Mouse (Mus musculus) midbrain, embryonic 15.5 days (tissue): ENCODE results near the gene Il4ra. TPM values are rescaled to one million over a fixed set of nuclear protein-coding genes. Genes with fewer than 3 reads are reported as not detected.

Source experiments
- ATAC-seq: fragments of 200-750 bp; cut with Nextera tagmentation; replicated peaks from 2 replicates; pipeline ENCODE4 v1.8.0; 2017; ENCODE audit warnings: moderate TSS enrichment
- H3K27ac ChIP-seq: fragments of 300-500 bp; sonication (generic); 2 replicates; pipeline ENCODE4 v1.5.1; 2015; ENCODE audit warnings: mild to moderate bottlenecking, inconsistent platforms
- H3K27me3 ChIP-seq: fragments of 300-500 bp; sonication (generic); replicated peaks from 2 replicates; pipeline ENCODE4 v1.6.1; 2015; ENCODE audit warnings: inconsistent platforms
- H3K36me3 ChIP-seq: fragments of 300-500 bp; sonication (generic); replicated peaks from 2 replicates; pipeline ENCODE4 v1.6.1; 2015; ENCODE audit warnings: inconsistent platforms
- H3K4me1 ChIP-seq: fragments of 300-500 bp; sonication (generic); 2 replicates; pipeline ENCODE4 v1.6.1; 2015; ENCODE audit warnings: inconsistent platforms
- H3K4me2 ChIP-seq: fragments of 300-500 bp; sonication (generic); 2 replicates; pipeline ENCODE4 v1.6.1; 2015; ENCODE audit warnings: inconsistent platforms, mild to moderate bottlenecking, moderate library complexity
- H3K4me3 ChIP-seq: fragments of 300-500 bp; sonication (generic); 2 replicates; pipeline ENCODE4 v1.5.1; 2015; ENCODE audit warnings: mild to moderate bottlenecking, inconsistent platforms
- H3K9ac ChIP-seq: fragments of 300-500 bp; sonication (generic); 2 replicates; pipeline ENCODE4 v1.6.1; 2015; ENCODE audit warnings: mild to moderate bottlenecking, inconsistent platforms
- H3K9me3 ChIP-seq: fragments of 300-500 bp; sonication (generic); 2 replicates; pipeline ENCODE4 v1.6.1; 2016; ENCODE audit warnings: inconsistent platforms
- WGBS: fragments of 180-500 bp; shearing (Covaris S2); methylation state at CpG from one replicate; pipeline ENCODE4 v1.1.7; 2015; ENCODE audit warnings: mixed read lengths; 5-methylcytosine and 5-hydroxymethylcytosine counted together
- polyA plus RNA-seq: library from polyadenylated mRNA; unstranded; fragments of >200 nt; fragmentation: Nextera tagmentation; extraction: Ambion mirVana; gene quantifications from 2 replicates; pipeline ENCODE4 v1.2.1, GENCODE M21; 2015

The Il4ra gene
- polyA plus RNA-seq, 1 experiment from 2014 or later = 5.4 TPM

- no peaks in the 10 kb centered on the region for H3K36me3 ChIP-seq
- H3K9me3 ChIP-seq = no peaks in the 10 kb centered on the region
- no peak overlapping the region for H3K4me2 ChIP-seq
- H3K27ac ChIP-seq = no peak overlapping the region
- H3K27me3 ChIP-seq = no peaks in the 10 kb centered on the region
- 90% methylated on average over 9 of the region's 9 CpGs for WGBS
- no peak overlapping the region for H3K4me3 ChIP-seq
- no peak overlapping the region for H3K9ac ChIP-seq
- no peaks in the 10 kb centered on the region for H3K4me1 ChIP-seq
- no peak for ATAC-seq
Measured at GRCm38 (mm10) chr7:125597083-125597482, 45.2 kb downstream of the Il4ra start.

DNA sequence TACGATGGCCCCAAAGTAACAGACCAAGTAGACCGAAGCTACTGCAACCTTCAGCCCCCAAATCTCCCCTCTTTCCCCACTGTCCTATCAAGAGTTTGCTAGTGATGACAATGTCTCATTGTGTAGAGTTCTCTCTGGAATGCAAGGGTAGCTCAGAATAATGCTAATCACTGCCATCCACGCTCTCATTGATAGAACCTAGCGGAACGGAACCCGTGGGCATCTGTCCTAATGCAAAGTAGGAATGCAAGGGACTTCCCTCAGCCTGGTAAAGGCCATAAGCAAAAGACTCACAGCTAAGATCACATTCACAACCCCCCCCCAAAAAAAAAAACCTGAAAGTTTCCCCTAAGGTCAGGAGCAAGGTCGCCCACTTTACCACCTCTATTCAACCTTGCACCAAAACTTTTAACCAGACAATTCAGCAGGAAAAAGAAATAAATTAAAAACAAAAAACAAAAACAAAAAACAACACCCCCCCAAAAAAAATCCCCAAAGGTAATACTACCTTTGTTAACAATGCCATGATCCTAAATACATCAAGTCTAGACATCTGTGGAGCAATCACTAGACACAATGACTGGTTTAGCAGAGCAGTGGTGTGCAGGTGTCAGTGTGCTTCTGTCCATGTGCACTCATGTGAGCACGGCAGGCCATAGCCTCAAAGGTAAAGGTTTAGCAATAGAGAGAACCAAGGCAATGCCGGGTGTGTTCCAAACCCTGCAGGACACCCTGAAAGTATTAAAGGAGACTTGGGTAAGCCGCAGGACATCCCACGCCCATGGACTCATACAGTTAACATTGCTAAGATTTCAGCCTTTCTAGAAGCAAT is 45.8 kb downstream of the Il4ra start:
- Histone ChIP-seq H3K36me3 (no peaks in the 10 kb centered on the region), H3K4me2 (no peak overlapping the region), H3K27ac (no peak overlapping the region), H3K9ac (no peak overlapping the region), H3K4me3 (no peak overlapping the region), H3K9me3 (no peaks in the 10 kb centered on the region), H3K27me3 (no peaks in the 10 kb centered on the region), H3K4me1 (no peaks in the 10 kb centered on the region)
- 80% methylated on average over 11 of the region's 11 CpGs for WGBS
- ATAC-seq = no peak

DNA sequence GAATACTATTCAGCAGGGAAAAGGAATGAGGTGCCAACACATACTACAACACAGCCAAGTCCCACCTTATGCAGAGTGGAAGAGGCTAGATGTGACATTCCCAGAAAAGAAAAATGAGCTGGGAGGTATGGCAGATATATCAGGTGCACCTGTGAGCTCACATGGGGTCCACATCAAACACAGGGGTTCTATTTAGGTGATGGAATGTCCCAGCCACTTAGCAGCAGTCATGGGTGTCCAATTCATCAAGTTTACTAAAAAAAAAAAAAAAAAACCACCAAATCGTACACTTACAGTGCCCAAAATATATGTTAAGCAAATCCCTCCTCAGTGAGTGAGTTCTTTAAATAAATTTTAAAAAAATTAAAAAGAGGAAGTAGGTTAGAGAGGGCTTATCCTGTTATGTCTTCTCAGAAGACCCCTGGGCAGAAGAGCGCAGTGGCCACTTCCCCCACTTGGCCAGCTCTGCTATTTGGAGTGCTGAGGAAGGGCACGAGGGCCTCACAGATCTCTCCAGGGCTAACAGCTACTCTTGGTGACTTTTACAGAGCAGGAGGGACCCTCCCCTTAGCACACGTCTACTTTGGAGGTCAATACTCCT is 47.6 kb downstream of the Il4ra start:
- no peak overlapping the region for H3K4me3 ChIP-seq
- ATAC-seq = no peak
- H3K4me2 ChIP-seq = no peak overlapping the region
- no peak overlapping the region for H3K9ac ChIP-seq
- 69% methylated on average over 4 of the region's 4 CpGs for WGBS
- no peaks in the 10 kb centered on the region for H3K27me3 ChIP-seq
- H3K4me1 ChIP-seq = no peaks in the 10 kb centered on the region
- no peaks in the 10 kb centered on the region for H3K36me3 ChIP-seq
- H3K9me3 ChIP-seq = no peaks in the 10 kb centered on the region
- no peak overlapping the region for H3K27ac ChIP-seq

DNA sequence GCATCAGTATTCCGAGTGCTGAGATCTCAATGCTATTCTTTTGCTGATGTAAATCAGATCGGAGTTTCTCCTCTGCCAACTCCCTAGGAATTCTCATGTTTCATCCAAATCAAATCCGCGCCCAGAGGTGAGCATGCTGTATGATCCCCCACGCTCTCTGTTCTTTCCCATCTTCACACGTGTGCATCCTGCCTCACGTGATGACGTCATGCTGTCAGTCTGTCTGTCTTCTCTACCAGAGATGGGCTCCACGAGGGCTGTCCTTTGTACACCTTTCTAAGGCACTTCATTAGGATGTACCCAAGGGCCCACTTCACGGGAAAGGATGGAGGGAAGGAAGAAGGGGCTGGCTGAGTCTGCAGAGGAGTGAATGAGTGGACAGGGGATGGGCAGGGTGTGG is 48.2 kb downstream of the Il4ra start:
- Histone ChIP-seq H3K36me3 (no peaks in the 10 kb centered on the region), H3K4me3 (no peak overlapping the region), H3K9ac (no peak overlapping the region), H3K4me2 (no peak overlapping the region), H3K9me3 (no peaks in the 10 kb centered on the region), H3K4me1 (no peaks in the 10 kb centered on the region), H3K27ac (no peak overlapping the region), H3K27me3 (no peaks in the 10 kb centered on the region)
- no peak for ATAC-seq
- 77% methylated on average over 10 of the region's 10 CpGs for WGBS

DNA sequence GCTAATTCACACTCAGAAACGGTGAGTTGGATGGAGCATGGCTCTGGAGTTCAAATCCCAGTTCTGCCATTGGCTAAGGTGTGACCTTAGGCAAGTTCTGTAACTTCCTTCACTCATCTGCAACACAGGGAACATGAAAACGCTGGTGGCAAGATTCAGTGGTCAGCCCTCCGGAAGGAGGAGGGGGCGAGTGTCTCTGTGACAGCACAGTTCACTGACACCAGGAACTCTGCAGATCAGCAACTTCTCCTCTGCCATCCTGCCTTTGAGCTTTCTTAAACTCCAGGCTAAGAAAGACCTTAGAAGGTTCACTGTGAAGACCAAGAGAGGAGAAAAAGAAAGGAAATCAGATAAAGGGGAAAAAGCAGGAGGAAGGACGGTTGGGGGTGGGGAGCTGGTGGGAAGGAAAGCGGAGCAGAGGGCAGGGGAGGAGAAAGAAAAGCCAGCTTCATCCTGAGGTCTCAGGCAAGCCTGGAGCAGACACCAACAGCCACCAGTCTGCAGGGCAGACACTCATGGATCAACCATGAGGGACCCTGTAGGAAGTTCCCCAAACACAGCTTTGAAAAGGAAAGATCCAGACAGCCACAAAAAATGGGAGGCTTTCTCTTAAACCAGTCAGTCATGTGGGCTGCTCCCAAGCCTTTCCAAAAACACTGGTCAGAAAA is 48.8 kb downstream of the Il4ra start:
- Histone ChIP-seq H3K4me1 (no peaks in the 10 kb centered on the region), H3K4me3 (no peak overlapping the region), H3K4me2 (no peak overlapping the region), H3K9me3 (no peaks in the 10 kb centered on the region), H3K27ac (no peak overlapping the region), H3K9ac (no peak overlapping the region), H3K36me3 (no peaks in the 10 kb centered on the region), H3K27me3 (no peaks in the 10 kb centered on the region)
- 46% methylated on average over 6 of the region's 6 CpGs for WGBS
- ATAC-seq = no peak

GRCm38 (mm10) chr7:125601280-125601670 is 49.4 kb downstream of the Il4ra start:
- Histone ChIP-seq H3K4me2 (no peak overlapping the region), H3K36me3 (no peaks in the 10 kb centered on the region), H3K9ac (no peak overlapping the region), H3K27me3 (no peaks in the 10 kb centered on the region), H3K4me3 (no peak overlapping the region), H3K9me3 (no peaks in the 10 kb centered on the region), H3K27ac (no peak overlapping the region), H3K4me1 (no peaks in the 10 kb centered on the region)
- ATAC-seq = no peak
- 89% methylated on average over 6 of the region's 6 CpGs for whole genome bisulfite sequencing

GRCm38 (mm10) chr7:125601821-125602448 is 50.0 kb downstream of the Il4ra start:
- ATAC-seq = no peak
- H3K9ac ChIP-seq = no peak overlapping the region
- H3K9me3 ChIP-seq = no peaks in the 10 kb centered on the region
- no peaks in the 10 kb centered on the region for H3K4me1 ChIP-seq
- no peaks in the 10 kb centered on the region for H3K27me3 ChIP-seq
- H3K36me3 ChIP-seq = no peaks in the 10 kb centered on the region
- H3K27ac ChIP-seq = no peak overlapping the region
- H3K4me3 ChIP-seq = no peak overlapping the region
- 77% methylated on average over 11 of the region's 11 CpGs for WGBS
- no peak overlapping the region for H3K4me2 ChIP-seq

- no peak within 1 kb of the TSS for H3K27ac ChIP-seq
- no peak for ATAC-seq
- 77% methylated on average over 11 of the region's 11 CpGs for WGBS
- H3K36me3 ChIP-seq = no peaks in the 10 kb centered on the region
- H3K9me3 ChIP-seq = no peaks in the 10 kb centered on the region
- H3K27me3 ChIP-seq = no peaks in the 10 kb centered on the region
- H3K4me3 ChIP-seq = no peak within 1 kb of the TSS
- H3K4me2 ChIP-seq = no peak within 1 kb of the TSS
- no peak within 1 kb of the TSS for H3K9ac ChIP-seq
- no peaks in the 10 kb centered on the region for H3K4me1 ChIP-seq
Measured at GRCm38 (mm10) chr7:125603185-125603631, 51.3 kb downstream of the Il4ra start, which contains the start of gene Il21r. Il21r (plus strand) TSS chr7:125603429.

- no peak for ATAC-seq
- H3K27me3 ChIP-seq = no peaks in the 10 kb centered on the region
- H3K4me1 ChIP-seq = no peaks in the 10 kb centered on the region
- H3K9ac ChIP-seq = no peak overlapping the region
- H3K27ac ChIP-seq = no peak overlapping the region
- no peaks in the 10 kb centered on the region for H3K9me3 ChIP-seq
- 89% methylated on average over 12 of the region's 12 CpGs for WGBS
- H3K36me3 ChIP-seq = no peaks in the 10 kb centered on the region
- no peak overlapping the region for H3K4me3 ChIP-seq
- no peak overlapping the region for H3K4me2 ChIP-seq
Measured at GRCm38 (mm10) chr7:125604362-125605319, 52.7 kb downstream of the Il4ra start.

DNA sequence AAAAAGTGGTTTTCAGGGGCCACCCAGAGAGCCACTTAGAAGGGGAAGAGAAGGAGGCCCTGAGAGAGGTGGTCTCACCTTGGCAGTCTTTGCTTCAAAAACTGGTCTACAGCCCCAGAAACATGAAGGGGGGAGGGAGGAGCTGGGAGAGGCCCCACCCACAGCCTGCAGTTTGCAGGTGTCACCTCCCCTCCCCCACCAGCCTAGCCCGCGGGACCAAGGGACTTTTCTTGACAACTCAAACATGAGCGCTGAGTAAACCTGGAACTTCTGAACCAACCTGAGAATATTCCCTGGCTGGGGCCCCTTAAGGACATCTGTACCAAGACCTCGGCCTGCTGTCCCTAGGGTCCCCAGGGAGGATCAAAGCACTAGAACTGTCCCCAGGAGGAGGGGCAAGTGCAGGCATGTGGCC is 53.8 kb downstream of the Il4ra start:
- no peaks in the 10 kb centered on the region for H3K36me3 ChIP-seq
- H3K4me1 ChIP-seq = no peaks in the 10 kb centered on the region
- H3K27me3 ChIP-seq = no peaks in the 10 kb centered on the region
- no peak overlapping the region for H3K27ac ChIP-seq
- no peak overlapping the region for H3K9ac ChIP-seq
- 81% methylated on average over 4 of the region's 4 CpGs for WGBS
- ATAC-seq = no peak
- H3K4me2 ChIP-seq = no peak overlapping the region
- no peak overlapping the region for H3K4me3 ChIP-seq
- H3K9me3 ChIP-seq = no peaks in the 10 kb centered on the region

GRCm38 (mm10) chr7:125606265-125607164 is 54.6 kb downstream of the Il4ra start:
- no peak overlapping the region for H3K4me3 ChIP-seq
- H3K4me2 ChIP-seq = no peak overlapping the region
- no peak overlapping the region for H3K9ac ChIP-seq
- no peaks in the 10 kb centered on the region for H3K4me1 ChIP-seq
- H3K27ac ChIP-seq = no peak overlapping the region
- no peaks in the 10 kb centered on the region for H3K36me3 ChIP-seq
- ATAC-seq = no peak
- no peaks in the 10 kb centered on the region for H3K27me3 ChIP-seq
- H3K9me3 ChIP-seq = no peaks in the 10 kb centered on the region
- WGBS = 75% methylated on average over 2 of the region's 2 CpGs
